Mouse (Mus musculus): ENCODE data around the gene Hyal2.

DNA sequence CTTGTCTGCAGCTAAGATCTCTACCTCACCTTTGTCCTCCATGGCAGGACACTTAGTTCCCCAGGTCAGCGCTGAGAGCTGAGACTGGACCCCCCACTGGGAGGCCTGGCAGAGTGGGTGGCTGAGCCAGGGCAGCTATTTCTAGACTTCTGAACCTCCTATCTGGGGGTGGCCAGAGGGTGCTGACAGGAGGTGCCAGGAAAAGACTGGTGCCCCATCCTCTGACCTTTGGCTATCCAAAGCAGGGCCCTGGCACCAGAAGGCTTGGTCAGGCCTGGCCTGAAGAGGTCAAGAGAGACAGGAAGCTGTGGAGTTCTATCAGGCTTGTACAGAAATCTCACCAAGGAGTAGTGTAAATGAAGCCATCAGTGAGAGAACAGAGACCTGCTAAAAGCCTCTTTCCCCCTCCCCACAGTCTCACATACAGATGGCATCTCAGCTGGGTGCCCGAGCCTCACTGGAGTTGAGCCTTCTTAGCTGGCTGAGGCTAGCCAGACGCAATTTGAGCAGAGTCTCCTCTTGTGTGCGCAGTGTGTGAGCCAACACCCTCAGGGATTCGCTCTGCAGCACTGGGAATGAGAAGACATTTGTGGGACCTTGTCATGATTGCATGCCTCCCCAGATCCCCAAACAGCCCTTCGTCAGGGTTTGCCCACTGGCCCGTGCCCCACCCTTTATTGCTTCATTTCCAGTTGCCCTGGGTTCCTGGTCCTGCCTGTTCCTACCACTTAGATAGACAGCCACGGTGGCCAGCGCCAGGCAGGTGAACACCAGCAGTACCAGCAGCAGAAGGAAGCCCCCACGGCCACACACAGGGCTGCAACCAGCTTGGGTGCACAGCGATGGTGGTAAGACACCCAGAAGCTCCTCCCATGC, 25.6 kb downstream of the Hyal2 start:
- TF ChIP-seq POLR2A (IDR thresholded peaks at IDR 0.05; ENCODE audit: insufficient read depth, low read depth, low read length) (no peak), CTCF (IDR thresholded peaks at IDR 0.05; ENCODE audit: insufficient read depth, low read depth, low read length) (no peak)

Data from olfactory bulb, adult 2 months (tissue).